Comparison of ENCODE assay signal across 8 mouse cellular contexts in genomic region chr9:98032573-98033272, GRCm38 (mm10). TPM values are rescaled to one million over a fixed set of nuclear protein-coding genes. Genes with fewer than 3 reads are reported as not detected.
A peak's percentile ranks its signal among the peaks of the same experiment; 100 is the strongest.
DNase-seq lines count a peak whose midpoint lies in the region; ATAC-seq and TF ChIP-seq lines count a peak whose summit lies in the region.

Gene Clstn2 (minus strand): TSS chr9:98033181.

- no peaks in the 10 kb centered on the region for H3K36me3 ChIP-seq in heart, embryonic 10.5 days
- no peaks in the 10 kb centered on the region for H3K36me3 ChIP-seq in kidney, embryonic 14.5 days (ENCODE audit: control insufficient read depth, insufficient read depth, low read length)
- no peaks in the 10 kb centered on the region for H3K36me3 ChIP-seq in limb, embryonic 14.5 days (ENCODE audit: control insufficient read depth, insufficient read depth, low read length)
- no peaks in the 10 kb centered on the region for H3K36me3 ChIP-seq in midbrain, postnatal 0 days (ENCODE audit: insufficient read depth, low read length)

- H3K27ac ChIP-seq in heart, embryonic 10.5 days, result peak within 1 kb of the TSS; percentile 45
- H3K27ac ChIP-seq in kidney, embryonic 14.5 days (ENCODE audit: low read depth, low read length), result no peak within 1 kb of the TSS
- no peak within 1 kb of the TSS for H3K27ac ChIP-seq in limb, embryonic 14.5 days (replicated peaks; ENCODE audit: low read depth, low read length)
- peak within 1 kb of the TSS; percentile 47; the same call in 1 of the 2 replicates for H3K27ac ChIP-seq in midbrain, postnatal 0 days (ENCODE audit: low read depth, low read length)

- H3K4me3 ChIP-seq in heart, embryonic 10.5 days, result peak within 1 kb of the TSS; percentile 76
- H3K4me3 ChIP-seq in kidney, embryonic 14.5 days (ENCODE audit: low read length), result peak within 1 kb of the TSS; percentile 59
- H3K4me3 ChIP-seq in limb, embryonic 14.5 days (replicated peaks; ENCODE audit: low read length), result peak within 1 kb of the TSS; percentile 68
- peak within 1 kb of the TSS; percentile 77 for H3K4me3 ChIP-seq in midbrain, postnatal 0 days (ENCODE audit: low read depth, low read length)

- no peak for TF ChIP-seq POLR2A in limb, embryonic 14.5 days (IDR thresholded peaks at IDR 0.05; ENCODE audit: borderline replicate concordance, extremely low read depth, insufficient read depth, insufficient read length)

- peak within 1 kb of the TSS; percentile 56; the same call in 1 of the 2 replicates for H3K9ac ChIP-seq in kidney, embryonic 14.5 days (ENCODE audit: low read depth, low read length)
- peak within 1 kb of the TSS; percentile 61 for H3K9ac ChIP-seq in limb, embryonic 14.5 days (ENCODE audit: low read depth, low read length, severe bottlenecking)
- peak within 1 kb of the TSS; percentile 64 for H3K9ac ChIP-seq in midbrain, postnatal 0 days (replicated peaks; ENCODE audit: low read length, poor library complexity, severe bottlenecking)

- under 1% methylated on average over 70 of the region's 73 CpGs for WGBS in heart, embryonic 10.5 days
- 0% methylated on average over 57 of the region's 73 CpGs for WGBS in kidney, embryonic 14.5 days
- WGBS in limb, embryonic 14.5 days, result 4% methylated on average over 21 of the region's 73 CpGs
- WGBS in midbrain, postnatal 0 days, result 1% methylated on average over 63 of the region's 73 CpGs

- TF ChIP-seq CTCF in midbrain, postnatal 0 days (IDR thresholded peaks at IDR 0.05), result peak; percentile 59

- H3K4me1 ChIP-seq in heart, embryonic 10.5 days, result peaks cover 14% of the 10 kb centered on the region
- H3K4me1 ChIP-seq in kidney, embryonic 14.5 days (ENCODE audit: control insufficient read depth, insufficient read depth, low read length), result peaks cover 11% of the 10 kb centered on the region
- H3K4me1 ChIP-seq in limb, embryonic 14.5 days (ENCODE audit: control insufficient read depth, insufficient read depth, low read length), result peaks cover 11% of the 10 kb centered on the region
- H3K4me1 ChIP-seq in midbrain, postnatal 0 days (ENCODE audit: insufficient read depth, low read length), result no peaks in the 10 kb centered on the region

- peak within 1 kb of the TSS; percentile 81 for H3K4me2 ChIP-seq in kidney, embryonic 14.5 days (replicated peaks; ENCODE audit: low read depth, low read length)
- H3K4me2 ChIP-seq in limb, embryonic 14.5 days (replicated peaks; ENCODE audit: low read depth, low read length, severe bottlenecking), result peak within 1 kb of the TSS; percentile 91
- peak within 1 kb of the TSS; percentile 93 for H3K4me2 ChIP-seq in midbrain, postnatal 0 days (ENCODE audit: low read depth, low read length, poor library complexity, severe bottlenecking)

- peak; percentile 15 to 28 for DNase-seq in heart, adult 18-20 months
- no peak for DNase-seq in heart, adult 8-10 months (ENCODE audit: low spot score)
- peak; percentile 71 for DNase-seq in embryo, embryonic 11.5 days (ENCODE audit: low read depth, low spot score)
- DNase-seq in heart, embryonic 10.5 days (ENCODE audit: low spot score), result peak; percentile 80
- DNase-seq in limb, embryonic 14.5 days (ENCODE audit: low spot score), result peak; percentile 47
- peak; percentile 68 for DNase-seq in midbrain, postnatal 0 days (ENCODE audit: low spot score)
- DNase-seq in testis, postnatal 14 days (ENCODE audit: low spot score), result peak; percentile 63

- ATAC-seq in kidney, embryonic 14.5 days (ENCODE audit: low FRiP score, low TSS enrichment), result peak; percentile 90
- peak; percentile 89 for ATAC-seq in limb, embryonic 14.5 days (ENCODE audit: low FRiP score, low read depth)
- ATAC-seq in midbrain, postnatal 0 days (ENCODE audit: low FRiP score), result peak; percentile 88

- H3K9me3 ChIP-seq in heart, embryonic 10.5 days, result no peaks in the 10 kb centered on the region
- H3K9me3 ChIP-seq in kidney, embryonic 14.5 days (ENCODE audit: control insufficient read depth, low read length), result no peaks in the 10 kb centered on the region
- H3K9me3 ChIP-seq in limb, embryonic 14.5 days (ENCODE audit: control insufficient read depth, low read length), result no peaks in the 10 kb centered on the region
- H3K9me3 ChIP-seq in midbrain, postnatal 0 days (ENCODE audit: low read length), result no peaks in the 10 kb centered on the region

- H3K27me3 ChIP-seq in heart, embryonic 10.5 days (ENCODE audit: insufficient read depth, poor library complexity, severe bottlenecking), result peaks cover 57% of the 10 kb centered on the region
- peaks cover 16% of the 10 kb centered on the region for H3K27me3 ChIP-seq in kidney, embryonic 14.5 days (ENCODE audit: control insufficient read depth, insufficient read depth, low read length)
- peaks cover 32% of the 10 kb centered on the region; the same call in 1 of the 2 replicates for H3K27me3 ChIP-seq in limb, embryonic 14.5 days (ENCODE audit: control insufficient read depth, insufficient read depth, low read length)
- 0 out of 2 replicates have a peak, but pooled peaks cover 3% of the 10 kb centered on the region for H3K27me3 ChIP-seq in midbrain, postnatal 0 days (ENCODE audit: insufficient read depth, low read length)

RNA-seq across cellular contexts. Expression of gene Clstn2, which starts in this region (rescaled TPM):
- under 1 TPM; 0.42 to 0.75 TPM for total RNA-seq in heart, adult 18-20 months (2021)
- under 1 TPM; 0.38 to 0.59 (median 0.49) TPM for total RNA-seq in heart, adult 8-10 months (2022)
- polyA plus RNA-seq in heart, embryonic 10.5 days (2016; fragmentation: Nextera tagmentation; extraction: Ambion mirVana), result 0.60 and 1.6 TPM in 2 replicates
- 2.0 and 2.7 TPM in 2 replicates for polyA plus RNA-seq in kidney, embryonic 14.5 days (2014; fragmentation: Nextera tagmentation; extraction: Ambion mirVana)
- polyA plus RNA-seq in limb, embryonic 14.5 days (2012; rRNA removed), result 8.4 and 10.0 TPM in 2 replicates
- 4.1 TPM in 2 replicates for polyA plus RNA-seq in limb, embryonic 14.5 days (2014; fragmentation: Nextera tagmentation; extraction: Ambion mirVana)
- 45.7 and 52.0 TPM in 2 replicates for total RNA-seq in midbrain, postnatal 0 days (2014; rRNA removed)
- 9.2 and 9.8 TPM in 2 replicates for polyA plus RNA-seq in midbrain, postnatal 0 days (2015; fragmentation: Nextera tagmentation; extraction: Ambion mirVana)

Comparison
In these comparisons a context has a peak if more than half of its experiments do, and no peak if none do; other contexts are left out.
1. RNA of gene Clstn2 (total RNA-seq): 45.7 to 52.0 TPM in midbrain, postnatal 0 days; 0.42 to 0.75 TPM in heart, adult 18-20 months and 0.38 to 0.59 TPM in heart, adult 8-10 months; every median in the first group is over 10 times any median in the second.
2. Peak in DNase-seq in heart, adult 18-20 months; RNA of the gene not detected or under 1 TPM.
3. H3K27ac ChIP-seq: peak in heart, embryonic 10.5 days (single experiment) and midbrain, postnatal 0 days (single experiment); none in kidney, embryonic 14.5 days (single experiment) and limb, embryonic 14.5 days (single experiment).
4. Peak in every context shown above with its lines, with median percentiles within 50 percentile points of each other: H3K4me3 ChIP-seq, ATAC-seq, H3K4me2 ChIP-seq and H3K9ac ChIP-seq.